Mouse (Mus musculus): ENCODE results near the gene Lix1.

DNA sequence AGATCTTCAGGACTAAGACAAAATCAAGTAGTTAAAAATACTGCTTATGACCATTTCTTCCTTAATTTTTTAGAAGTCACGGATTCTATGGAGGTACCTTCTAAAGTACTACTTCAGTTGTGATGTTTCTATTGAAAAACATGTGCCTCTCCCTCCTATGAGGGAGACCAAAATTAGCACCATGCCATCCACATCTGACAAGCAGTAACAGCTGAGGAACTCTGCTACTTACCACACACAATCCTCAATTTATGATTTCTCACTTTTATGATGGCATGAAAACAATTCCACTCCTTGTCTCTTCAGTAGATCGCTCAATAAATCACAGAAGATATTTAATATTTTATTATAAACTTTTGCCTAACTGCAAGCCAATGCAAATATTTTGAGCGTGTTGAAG, 44.2 kb downstream of the Lix1 start:
- TF ChIP-seq CTCF (IDR thresholded peaks at IDR 0.05; ENCODE audit: low read depth, low read length) (no peak), POLR2A (IDR thresholded peaks at IDR 0.05; ENCODE audit: extremely low read depth, insufficient read depth, low read length) (no peak)
